Mouse (Mus musculus) embryonic facial prominence, embryonic 13.5 days (tissue): ENCODE results near the gene Layn. TPM values are rescaled to one million over a fixed set of nuclear protein-coding genes. Genes with fewer than 3 reads are reported as not detected.

Experiments used
- ATAC-seq: fragments of 200-750 bp; cut with Nextera tagmentation; 2 replicates; pipeline ENCODE4 v1.8.0; 2017; ENCODE audit warnings: low read depth; ENCODE audit not compliant: insufficient number of reproducible peaks, insufficient read depth, low FRiP score, low TSS enrichment
- H3K27ac ChIP-seq: fragments of 300-500 bp; sonication (generic); 2 replicates; pipeline ENCODE4 v1.5.1; 2015; ENCODE audit warnings: moderate library complexity, mild to moderate bottlenecking, inconsistent platforms
- H3K27me3 ChIP-seq: fragments of 300-500 bp; sonication (generic); 2 replicates; pipeline ENCODE4 v1.6.1; 2015; ENCODE audit warnings: mild to moderate bottlenecking, inconsistent platforms
- H3K36me3 ChIP-seq: fragments of 300-500 bp; sonication (generic); 2 replicates; pipeline ENCODE4 v1.6.1; 2015; ENCODE audit warnings: mild to moderate bottlenecking, inconsistent platforms
- H3K4me1 ChIP-seq: fragments of 300-500 bp; sonication (generic); 2 replicates; pipeline ENCODE4 v1.6.1; 2015; ENCODE audit warnings: inconsistent platforms
- H3K4me2 ChIP-seq: fragments of 300-500 bp; sonication (generic); 2 replicates; pipeline ENCODE4 v1.6.1; 2015; ENCODE audit warnings: moderate library complexity, mild to moderate bottlenecking, inconsistent platforms
- H3K4me3 ChIP-seq: fragments of 300-500 bp; sonication (generic); 2 replicates; pipeline ENCODE4 v1.5.1; 2015; ENCODE audit warnings: mild to moderate bottlenecking, inconsistent platforms
- H3K9ac ChIP-seq: fragments of 300-500 bp; sonication (generic); 2 replicates; pipeline ENCODE4 v1.6.1; 2015; ENCODE audit warnings: mild to moderate bottlenecking, inconsistent platforms
- H3K9me3 ChIP-seq: fragments of 300-500 bp; sonication (generic); 2 replicates; pipeline ENCODE4 v1.6.1; 2016; ENCODE audit warnings: inconsistent platforms
- WGBS: fragments of 180-500 bp; shearing (Covaris S2); methylation state at CpG from one replicate; pipeline ENCODE4 v1.1.7; 2015; ENCODE audit warnings: mixed read lengths; 5-methylcytosine and 5-hydroxymethylcytosine counted together
- polyA plus RNA-seq: library from polyadenylated mRNA; unstranded; fragments of >200 nt; fragmentation: Nextera tagmentation; extraction: Ambion mirVana; gene quantifications from 2 replicates; pipeline ENCODE4 v1.2.1, GENCODE M21; 2015

Layn gene
- polyA plus RNA-seq, 1 experiment from 2014 or later: 4.5 TPM

GRCm38 (mm10) chr9:51070801-51071200 lies 6.1 kb downstream of the Layn start:
- Histone ChIP-seq H3K36me3 (no peaks in the 10 kb centered on the region), H3K9me3 (no peaks in the 10 kb centered on the region), H3K4me1 (peaks cover 4% of the 10 kb centered on the region; the same call in 1 of the 2 replicates), H3K27me3 (no peaks in the 10 kb centered on the region), H3K4me2 (no peak overlapping the region), H3K27ac (no peak overlapping the region), H3K4me3 (no peak overlapping the region), H3K9ac (no peak overlapping the region)
- 81% methylated on average over 4 of the region's 4 CpGs for WGBS
- no peak for ATAC-seq

DNA sequence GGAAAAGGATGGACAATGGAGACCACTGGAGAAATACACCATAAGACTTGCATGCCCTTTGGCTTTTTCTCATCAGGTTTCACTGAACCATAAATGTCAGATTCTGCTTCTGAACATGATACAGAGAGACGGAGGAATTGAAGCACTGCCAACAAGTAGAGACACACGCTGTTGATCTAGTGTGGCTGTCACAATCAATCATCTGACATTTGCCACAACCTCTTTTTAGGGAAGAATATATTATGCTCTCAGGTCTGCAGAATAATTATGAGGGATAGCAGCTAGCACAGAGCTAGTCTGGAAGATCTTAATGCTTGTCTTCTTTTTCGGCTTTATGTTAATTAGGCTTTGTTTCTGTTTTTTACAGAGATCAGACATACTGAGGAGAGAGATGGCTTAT lies 8.7 kb downstream of the Layn start:
- Histone ChIP-seq H3K27ac (no peak overlapping the region), H3K4me3 (no peak overlapping the region), H3K36me3 (no peaks in the 10 kb centered on the region), H3K9me3 (no peaks in the 10 kb centered on the region), H3K9ac (no peak overlapping the region), H3K4me2 (no peak overlapping the region), H3K27me3 (no peaks in the 10 kb centered on the region), H3K4me1 (no peaks in the 10 kb centered on the region; the same call in 1 of the 2 replicates)
- 40% methylated on average over 3 of the region's 3 CpGs for WGBS
- no peak for ATAC-seq

- Histone ChIP-seq H3K9ac (no peak within 1 kb of the TSS), H3K9me3 (no peaks in the 10 kb centered on the region), H3K4me1 (no peaks in the 10 kb centered on the region), H3K36me3 (no peaks in the 10 kb centered on the region), H3K27me3 (no peaks in the 10 kb centered on the region), H3K4me2 (no peak within 1 kb of the TSS), H3K27ac (no peak within 1 kb of the TSS), H3K4me3 (no peak within 1 kb of the TSS)
- ATAC-seq: no peak
- 79% methylated on average over 2 of the region's 2 CpGs for WGBS
These were observed 16.3 kb downstream of the Layn start, which contains the start of gene Btg4 for GRCm38 (mm10) chr9:51060601-51061000. Gene Btg4, plus strand, starts transcription at chr9:51060901.

GRCm38 (mm10) chr9:51058951-51059521 lies 17.9 kb downstream of the Layn start:
- Histone ChIP-seq H3K4me3 (no peak overlapping the region), H3K27ac (no peak overlapping the region), H3K27me3 (no peaks in the 10 kb centered on the region), H3K4me1 (no peaks in the 10 kb centered on the region), H3K9ac (no peak overlapping the region), H3K36me3 (no peaks in the 10 kb centered on the region), H3K9me3 (no peaks in the 10 kb centered on the region), H3K4me2 (no peak overlapping the region)
- no peak for ATAC-seq
- 73% methylated on average over 4 of the region's 4 CpGs for WGBS

- no peaks in the 10 kb centered on the region for H3K36me3 ChIP-seq
These were observed 20.3 kb downstream of the Layn start for GRCm38 (mm10) chr9:51056360-51057324.

DNA sequence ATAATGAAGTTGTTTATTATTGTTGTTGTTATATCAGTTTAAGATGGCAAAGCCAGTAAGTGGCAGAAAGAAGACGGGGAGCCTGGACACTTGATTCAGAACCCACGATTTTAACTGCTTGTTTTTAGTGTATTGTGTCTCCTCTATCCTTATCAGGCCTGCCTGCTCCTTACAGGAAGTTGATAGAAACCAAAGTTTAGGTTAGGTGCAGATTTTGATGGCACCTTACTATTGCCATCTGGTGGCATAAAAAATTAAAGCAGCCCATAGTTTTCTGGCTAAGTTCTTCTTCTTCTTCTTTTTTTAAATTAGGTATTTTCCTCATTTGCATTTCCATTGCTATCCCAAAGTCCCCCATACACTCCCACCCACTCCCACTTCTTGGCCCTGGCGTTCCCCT lies 24.7 kb downstream of the Layn start:
- no peaks in the 10 kb centered on the region for H3K27me3 ChIP-seq
- no peak overlapping the region for H3K9ac ChIP-seq
- no peak overlapping the region for H3K4me3 ChIP-seq
- H3K4me2 ChIP-seq: no peak overlapping the region
- 68% methylated on average over 3 of the region's 3 CpGs for WGBS
- H3K9me3 ChIP-seq: no peaks in the 10 kb centered on the region
- H3K27ac ChIP-seq: no peak overlapping the region
- no peaks in the 10 kb centered on the region for H3K36me3 ChIP-seq
- ATAC-seq: no peak
- no peaks in the 10 kb centered on the region for H3K4me1 ChIP-seq

More at GRCm38 (mm10) chr9:51056360-51057324, 20.3 kb downstream of the Layn start:
- Histone ChIP-seq H3K27me3 (no peaks in the 10 kb centered on the region), H3K4me3 (no peak overlapping the region), H3K9ac (no peak overlapping the region), H3K27ac (no peak overlapping the region), H3K4me2 (no peak overlapping the region), H3K4me1 (no peaks in the 10 kb centered on the region), H3K9me3 (no peaks in the 10 kb centered on the region)
- no peak for ATAC-seq
- WGBS: 52% methylated on average over 3 of the region's 3 CpGs

DNA sequence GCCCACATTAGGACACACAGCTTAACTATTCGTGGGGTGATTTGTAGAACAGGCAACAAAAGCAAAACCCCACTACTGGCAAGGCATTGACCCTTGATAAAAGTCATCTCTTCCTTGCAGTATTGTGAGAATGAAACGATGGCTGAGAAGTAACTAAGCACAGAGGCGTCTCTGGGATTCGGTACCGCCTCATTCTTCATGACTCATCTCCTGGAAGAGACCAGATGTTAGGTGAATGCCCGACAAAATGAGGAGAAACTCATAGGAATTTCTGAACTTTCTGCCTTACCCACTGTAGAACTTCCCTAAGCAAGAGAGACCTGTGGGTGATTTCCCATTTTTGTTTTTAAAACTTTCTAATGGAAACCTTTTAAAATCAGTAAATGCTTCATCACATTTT lies 34.8 kb downstream of the Layn start:
- WGBS: 83% methylated on average over 6 of the region's 6 CpGs

DNA sequence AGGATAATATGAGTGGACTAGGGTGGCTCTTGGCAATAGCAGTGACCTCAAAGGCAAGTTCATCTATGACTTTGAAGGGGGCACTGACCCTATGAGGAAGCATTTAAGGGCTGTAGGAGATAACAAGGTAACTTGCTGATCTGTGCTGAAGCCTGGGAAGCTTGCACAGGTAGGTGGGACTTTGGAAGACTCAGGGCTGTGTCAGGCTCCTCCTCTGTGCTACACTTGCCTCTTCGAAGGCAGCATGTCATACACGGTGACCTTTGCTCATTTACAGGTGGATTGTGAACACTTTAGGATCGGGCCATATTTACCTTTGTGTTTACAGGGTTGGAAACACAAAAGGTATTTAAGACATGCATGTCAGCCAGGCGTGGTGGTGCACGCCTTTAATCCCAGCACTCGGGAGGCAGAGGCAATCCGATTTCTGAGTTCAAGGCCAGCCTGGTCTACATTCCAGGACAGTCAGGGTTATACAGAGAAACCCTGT lies 35.4 kb downstream of the Layn start:
- Histone ChIP-seq H3K27ac (no peak overlapping the region), H3K4me2 (no peak overlapping the region), H3K9ac (no peak overlapping the region), H3K4me3 (no peak overlapping the region), H3K4me1 (no peaks in the 10 kb centered on the region), H3K9me3 (no peaks in the 10 kb centered on the region), H3K36me3 (no peaks in the 10 kb centered on the region), H3K27me3 (no peaks in the 10 kb centered on the region)
- WGBS: 89% methylated on average over 7 of the region's 7 CpGs
- no peak for ATAC-seq

More for the DNA sequence above, 34.8 kb downstream of the Layn start:
- Histone ChIP-seq H3K4me3 (no peak overlapping the region), H3K9me3 (no peaks in the 10 kb centered on the region), H3K9ac (no peak overlapping the region), H3K27me3 (no peaks in the 10 kb centered on the region), H3K4me2 (no peak overlapping the region), H3K36me3 (no peaks in the 10 kb centered on the region), H3K4me1 (no peaks in the 10 kb centered on the region), H3K27ac (no peak overlapping the region)
- no peak for ATAC-seq

DNA sequence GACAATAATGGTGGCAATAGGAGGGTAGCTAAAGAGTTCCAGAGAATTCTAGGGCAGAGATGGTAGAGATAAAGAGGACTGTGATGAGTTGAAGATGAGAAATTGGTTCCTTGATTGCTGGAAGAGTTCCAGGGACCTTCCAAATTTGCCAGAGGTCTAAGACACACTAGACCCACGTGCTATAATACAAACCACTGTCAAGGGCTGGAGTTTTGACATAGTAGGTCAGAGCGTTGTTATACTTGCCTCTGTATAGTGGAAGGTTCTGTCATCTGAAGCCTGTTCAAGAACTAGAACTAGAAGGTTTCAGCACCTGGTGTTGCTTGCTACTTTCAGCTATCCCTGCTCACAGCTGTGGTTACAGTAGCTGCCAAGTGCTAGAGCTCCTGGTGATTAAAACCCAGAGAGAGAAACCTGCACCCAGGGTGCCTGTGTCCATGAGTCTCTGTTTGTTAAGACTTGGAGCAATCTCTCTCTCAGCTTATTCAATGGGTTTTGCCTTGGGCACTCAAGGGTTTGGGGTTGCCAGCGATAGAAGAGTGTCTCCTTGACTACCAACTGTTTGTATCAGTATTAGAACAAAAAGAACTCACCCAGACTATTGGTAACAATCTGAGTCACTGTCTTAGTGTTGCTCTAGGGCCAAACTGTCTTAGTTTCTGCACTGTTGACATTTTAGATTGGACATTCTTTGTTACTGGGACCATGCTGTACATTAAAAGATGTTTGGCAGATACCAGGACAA lies 43.9 kb downstream of the Layn start:
- H3K9me3 ChIP-seq: no peaks in the 10 kb centered on the region
- no peaks in the 10 kb centered on the region for H3K27me3 ChIP-seq
- H3K4me2 ChIP-seq: no peak overlapping the region
- H3K9ac ChIP-seq: no peak overlapping the region
- H3K4me1 ChIP-seq: no peaks in the 10 kb centered on the region
- no peak for ATAC-seq
- no peaks in the 10 kb centered on the region for H3K36me3 ChIP-seq
- H3K4me3 ChIP-seq: no peak overlapping the region
- H3K27ac ChIP-seq: no peak overlapping the region
- WGBS: 62% methylated on average over 3 of the region's 3 CpGs

DNA sequence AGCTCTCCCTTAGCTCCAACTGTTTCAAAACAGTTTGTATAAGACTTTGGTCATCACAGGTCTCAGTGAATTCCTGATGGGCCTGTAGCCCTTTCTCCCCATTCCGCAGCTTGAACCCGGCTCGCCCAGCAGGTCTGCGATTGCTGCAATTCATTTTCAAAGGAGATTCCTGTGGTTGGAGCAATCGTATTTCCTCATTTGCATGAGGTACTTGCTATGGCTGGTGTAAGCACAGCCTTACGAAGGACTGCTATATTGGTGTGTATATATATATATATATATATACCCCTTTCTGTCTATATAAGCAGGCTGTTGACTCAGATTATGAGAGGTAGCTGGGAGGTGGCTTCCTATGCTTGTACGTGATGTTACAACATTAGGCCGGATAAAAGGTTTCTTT lies 44.6 kb downstream of the Layn start:
- WGBS: 61% methylated on average over 8 of the region's 8 CpGs
- Histone ChIP-seq H3K9me3 (no peaks in the 10 kb centered on the region), H3K4me2 (no peak overlapping the region), H3K4me3 (no peak overlapping the region), H3K27ac (no peak overlapping the region), H3K27me3 (no peaks in the 10 kb centered on the region), H3K4me1 (no peaks in the 10 kb centered on the region), H3K36me3 (no peaks in the 10 kb centered on the region), H3K9ac (no peak overlapping the region)
- ATAC-seq: no peak

DNA sequence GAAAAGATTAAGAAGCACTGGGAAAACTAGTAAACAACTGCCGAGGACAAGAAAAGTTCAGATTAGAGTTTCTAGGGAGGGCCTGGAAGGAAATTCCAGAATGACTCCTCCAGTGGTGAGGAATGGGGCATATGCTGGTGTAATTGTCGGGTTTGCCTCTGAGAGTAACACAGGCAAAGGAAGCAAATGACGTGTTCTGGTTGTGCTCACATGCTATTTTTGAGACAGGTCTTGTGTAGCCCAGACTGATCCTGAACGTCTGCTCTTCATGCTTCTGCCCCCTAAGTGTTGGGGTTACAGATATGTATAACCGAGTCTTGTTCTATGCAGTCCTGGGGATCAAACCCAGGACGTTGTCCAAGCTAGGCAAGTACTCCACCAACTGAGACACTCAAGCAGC lies 45.3 kb downstream of the Layn start:
- no peaks in the 10 kb centered on the region for H3K36me3 ChIP-seq
- H3K9ac ChIP-seq: no peak overlapping the region
- no peak overlapping the region for H3K4me2 ChIP-seq
- H3K4me3 ChIP-seq: no peak overlapping the region
- H3K4me1 ChIP-seq: no peaks in the 10 kb centered on the region
- no peaks in the 10 kb centered on the region for H3K9me3 ChIP-seq
- ATAC-seq: no peak
- no peak overlapping the region for H3K27ac ChIP-seq
- no peaks in the 10 kb centered on the region for H3K27me3 ChIP-seq
- 58% methylated on average over 6 of the region's 6 CpGs for WGBS
